Comparison of ENCODE assay signal across 28 mouse cellular contexts in genomic region chr2:30819873-30820272, GRCm38 (mm10). TPM values are rescaled to one million over a fixed set of nuclear protein-coding genes. Genes with fewer than 3 reads are reported as not detected.
DNase-seq lines count a peak whose midpoint lies in the region; ATAC-seq and TF ChIP-seq lines count a peak whose summit lies in the region.
"Had no signal": no experiment of that assay in that cellular context is flagged by ENCODE, and none has a peak within 500 bp of the region (broad histone marks: within the 10 kb centered on the region; RNA-seq: fewer than 3 reads in every experiment).

No protein-coding gene starts in this region.

- peaks cover 8% of the 10 kb centered on the region; the same call in 1 of the 2 replicates for H3K4me1 ChIP-seq in heart, embryonic 16.5 days (ENCODE audit: control insufficient read depth, insufficient read depth, low read length)
- peaks cover 96% of the 10 kb centered on the region for H3K4me1 ChIP-seq in E14TG2a.4 (replicated peaks; ENCODE audit: low read depth, low read length)
- 0 out of 2 replicates have a peak, but pooled peaks cover 3% of the 10 kb centered on the region for H3K4me1 ChIP-seq in kidney, embryonic 14.5 days (ENCODE audit: control insufficient read depth, insufficient read depth, low read length)

- peaks cover 51% of the 10 kb centered on the region for H3K36me3 ChIP-seq in heart, embryonic 16.5 days (ENCODE audit: control insufficient read depth, insufficient read depth)
- H3K36me3 ChIP-seq in E14TG2a.4 (ENCODE audit: insufficient read depth, low read length), result peaks cover 93% of the 10 kb centered on the region
- peaks cover 78% of the 10 kb centered on the region for H3K36me3 ChIP-seq in kidney, embryonic 14.5 days (ENCODE audit: control insufficient read depth, insufficient read depth, low read length)

- intact Hi-C loops in heart, postnatal 25 days (cut with DNase I), result no loop called here
- intact Hi-C loops in left cerebral cortex, postnatal 4 days (cut with DNase I), result no loop called here

- H3K4me3 ChIP-seq in heart, embryonic 16.5 days (ENCODE audit: low read length), result no peak overlapping the region
- H3K4me3 ChIP-seq in E14TG2a.4 (replicated peaks; ENCODE audit: low read length), result 0 out of 2 replicates have a peak overlapping the region, but pooled peaks have one; percentile 0
- no peak overlapping the region for H3K4me3 ChIP-seq in kidney, embryonic 14.5 days (ENCODE audit: low read length)
- H3K4me3 ChIP-seq: forebrain, embryonic 10.5 days; forebrain, embryonic 13.5 days; heart, adult 2 months; heart, embryonic 15.5 days; hindbrain, embryonic 12.5 days had no signal

- H3K9me3 ChIP-seq in heart, embryonic 16.5 days (replicated peaks; ENCODE audit: control insufficient read depth, low read length), result peaks cover 6% of the 10 kb centered on the region
- H3K9me3 ChIP-seq in E14TG2a.4 (ENCODE audit: low read length), result no peaks in the 10 kb centered on the region
- 0 out of 2 replicates have a peak, but pooled peaks cover 3% of the 10 kb centered on the region for H3K9me3 ChIP-seq in kidney, embryonic 14.5 days (ENCODE audit: control insufficient read depth, low read length)
- H3K9me3 ChIP-seq: heart, embryonic 15.5 days; hindbrain, embryonic 12.5 days had no signal

- 85% methylated on average over 5 of the region's 5 CpGs for WGBS in heart, embryonic 16.5 days
- 92% methylated on average over 5 of the region's 5 CpGs for WGBS in kidney, embryonic 14.5 days

- H3K27ac ChIP-seq in heart, embryonic 16.5 days (ENCODE audit: low read length), result 0 out of 2 replicates have a peak overlapping the region, but pooled peaks have one; percentile 12
- no peak overlapping the region for H3K27ac ChIP-seq in kidney, embryonic 14.5 days (ENCODE audit: low read depth, low read length)
- H3K27ac ChIP-seq: forebrain, embryonic 10.5 days; forebrain, embryonic 13.5 days; heart, adult 2 months; heart, embryonic 15.5 days; hindbrain, embryonic 12.5 days had no signal

- no peak for ATAC-seq in heart, embryonic 16.5 days (replicated peaks; ENCODE audit: extremely low read depth, insufficient read depth, low FRiP score)
- ATAC-seq in CD4-positive, CD25-positive, alpha-beta regulatory T cell, adult 4 months, result peak; percentile 63
- ATAC-seq in inflammation-experienced regulatory T-cells, adult 6 months, result peak; percentile 48
- ATAC-seq in kidney, embryonic 14.5 days (ENCODE audit: low FRiP score, low TSS enrichment), result no peak
- ATAC-seq: forebrain, embryonic 13.5 days; forebrain, embryonic 16.5 days; hindbrain, embryonic 16.5 days; intestine, postnatal 0 days had no signal

- DNase-seq in heart, postnatal 25 days (ENCODE audit: low spot score), result no peak
- no peak for DNase-seq in left cerebral cortex, postnatal 4 days
- DNase-seq in kidney, postnatal 4 days, result no peak
- DNase-seq: adrenal gland, postnatal 14 days; cerebellum, adult 11 months; cerebellum, adult 2 months; cerebellum, adult 9-11 months; cerebellum, postnatal 25 days; gastrocnemius, postnatal 10 days; gastrocnemius, postnatal 36 days; heart, adult 2 months; heart, postnatal 4 days; kidney, adult 2 months had no signal

- H3K4me2 ChIP-seq in heart, embryonic 16.5 days (ENCODE audit: low read depth, low read length), result no peak overlapping the region
- no peak overlapping the region for H3K4me2 ChIP-seq in kidney, embryonic 14.5 days (replicated peaks; ENCODE audit: low read depth, low read length)
- H3K4me2 ChIP-seq: forebrain, embryonic 13.5 days; heart, embryonic 11.5 days; heart, embryonic 15.5 days; hindbrain, embryonic 12.5 days had no signal

- 0 out of 2 replicates have a peak overlapping the region, but pooled peaks have one; percentile 9 for H3K9ac ChIP-seq in heart, embryonic 16.5 days (ENCODE audit: low read length)
- no peak overlapping the region for H3K9ac ChIP-seq in kidney, embryonic 14.5 days (ENCODE audit: low read depth, low read length)
- H3K9ac ChIP-seq: forebrain, embryonic 13.5 days; heart, embryonic 15.5 days; hindbrain, embryonic 12.5 days had no signal

- no peaks in the 10 kb centered on the region for H3K27me3 ChIP-seq in heart, embryonic 16.5 days (ENCODE audit: control insufficient read depth, insufficient read depth, low read length)
- H3K27me3 ChIP-seq in E14TG2a.4 (ENCODE audit: insufficient read depth, low read length), result no peaks in the 10 kb centered on the region
- H3K27me3 ChIP-seq in kidney, embryonic 14.5 days (ENCODE audit: control insufficient read depth, insufficient read depth, low read length), result no peaks in the 10 kb centered on the region
- H3K27me3 ChIP-seq: forebrain, embryonic 13.5 days; heart, embryonic 15.5 days; hindbrain, embryonic 12.5 days had no signal

- TF ChIP-seq CTCF in E14TG2a.4 (conservative IDR thresholded peaks at IDR 0.05; ENCODE audit: low read length), result no peak

RNA-seq across cellular contexts. Expression of gene Asb6, which starts 10.3 kb away (rescaled TPM):
- 20.1 and 22.5 TPM in 2 replicates for polyA plus RNA-seq in heart, embryonic 16.5 days (2015; fragmentation: Nextera tagmentation; extraction: Ambion mirVana)
- 1 to 10 TPM; 9.3 to 9.5 TPM for total RNA-seq in heart, postnatal 25 days (2021)
- polyA plus RNA-seq in CD4-positive, CD25-positive, alpha-beta regulatory T cell, adult 4 months (2017; shearing (Covaris generic)), result 10 to 100 TPM; 33.1 to 65.6 TPM
- 10 to 100 TPM; 36.4 to 43.6 (median 36.4) TPM for polyA plus RNA-seq in inflammation-experienced regulatory T-cells, adult 6 months (2017; shearing (Covaris generic))
- 10 to 100 TPM; 29.2 to 33.2 TPM for total RNA-seq in left cerebral cortex, postnatal 4 days (2021)
- polyA plus RNA-seq in kidney, embryonic 14.5 days (2014; fragmentation: Nextera tagmentation; extraction: Ambion mirVana), result 29.7 and 33.3 TPM in 2 replicates

RNA-seq across cellular contexts. Expression of gene Ntmt1, which starts 12.2 kb away (rescaled TPM):
- 90.0 and 90.4 TPM in 2 replicates for polyA plus RNA-seq in heart, embryonic 16.5 days (2015; fragmentation: Nextera tagmentation; extraction: Ambion mirVana)
- total RNA-seq in heart, postnatal 25 days (2021), result 10 to 100 TPM; 30.6 to 31.1 TPM
- 10 to 100 TPM; 30.5 to 44.9 TPM for polyA plus RNA-seq in CD4-positive, CD25-positive, alpha-beta regulatory T cell, adult 4 months (2017; shearing (Covaris generic))
- 10 to 100 TPM; 27.4 to 34.0 (median 28.7) TPM for polyA plus RNA-seq in inflammation-experienced regulatory T-cells, adult 6 months (2017; shearing (Covaris generic))
- total RNA-seq in left cerebral cortex, postnatal 4 days (2021), result 10 to 100 TPM; 55.6 to 58.9 TPM
- polyA plus RNA-seq in kidney, embryonic 14.5 days (2014; fragmentation: Nextera tagmentation; extraction: Ambion mirVana), result 95.6 and 101 TPM in 2 replicates

RNA-seq across cellular contexts. Expression of gene Prrx2, which starts 14.9 kb away (rescaled TPM):
- 10.8 and 13.9 TPM in 2 replicates for polyA plus RNA-seq in heart, embryonic 16.5 days (2015; fragmentation: Nextera tagmentation; extraction: Ambion mirVana)
- total RNA-seq in heart, postnatal 25 days (2021), result 1 to 10 TPM in 1 of 2 experiments, under 1 TPM in 1; 0.61 to 1.9 TPM
- polyA plus RNA-seq in CD4-positive, CD25-positive, alpha-beta regulatory T cell, adult 4 months (2017; shearing (Covaris generic)), result not detected
- polyA plus RNA-seq in inflammation-experienced regulatory T-cells, adult 6 months (2017; shearing (Covaris generic)), result not detected
- total RNA-seq in left cerebral cortex, postnatal 4 days (2021), result 1 to 10 TPM; 2.5 to 3.7 TPM
- polyA plus RNA-seq in kidney, embryonic 14.5 days (2014; fragmentation: Nextera tagmentation; extraction: Ambion mirVana), result 15.3 and 20.1 TPM in 2 replicates
- total RNA-seq: common myeloid progenitor, adult 5-6 weeks; granulocyte monocyte progenitor cell, adult 5-6 weeks had no signal

RNA-seq across cellular contexts. Expression of gene 1700001O22Rik, which starts 16.4 kb away (rescaled TPM):
- polyA plus RNA-seq in heart, embryonic 16.5 days (2015; fragmentation: Nextera tagmentation; extraction: Ambion mirVana), result 2.2 and 2.7 TPM in 2 replicates
- under 1 TPM; 0.26 to 0.70 TPM for total RNA-seq in heart, postnatal 25 days (2021)
- under 1 TPM in 1 of 2 experiments, not detected in 1; 0.62 TPM for polyA plus RNA-seq in CD4-positive, CD25-positive, alpha-beta regulatory T cell, adult 4 months (2017; shearing (Covaris generic))
- 1 to 10 TPM in 1 of 3 experiments, under 1 TPM in 2; 0.55 to 2.5 (median 0.84) TPM for polyA plus RNA-seq in inflammation-experienced regulatory T-cells, adult 6 months (2017; shearing (Covaris generic))
- 1 to 10 TPM; 2.1 to 2.5 TPM for total RNA-seq in left cerebral cortex, postnatal 4 days (2021)
- 3.8 and 4.2 TPM in 2 replicates for polyA plus RNA-seq in kidney, embryonic 14.5 days (2014; fragmentation: Nextera tagmentation; extraction: Ambion mirVana)
- total RNA-seq: common myeloid progenitor, adult 5-6 weeks; granulocyte monocyte progenitor cell, adult 5-6 weeks had no signal

Comparison
In these comparisons a context has a peak if more than half of its experiments do, and no peak if none do; other contexts are left out.
1. ATAC-seq: peak in CD4-positive, CD25-positive, alpha-beta regulatory T cell, adult 4 months (single experiment) and inflammation-experienced regulatory T-cells, adult 6 months (single experiment); none in heart, embryonic 16.5 days (single experiment) and kidney, embryonic 14.5 days (single experiment).